Mouse (Mus musculus) cortical plate, adult 2 months (tissue): ENCODE data around the gene H2al1j. TPM values are rescaled to one million over a fixed set of nuclear protein-coding genes. Genes with fewer than 3 reads are reported as not detected.

Experiments used
- H3K27ac ChIP-seq: fragments of 200-500 bp; 2 replicates; pipeline ENCODE4 v1.5.1; 2012; ENCODE audit warnings: low read length, control low read depth, inconsistent platforms; ENCODE audit not compliant: insufficient read depth
- H3K4me1 ChIP-seq: fragments of 200-500 bp; 2 replicates; pipeline ENCODE4 v1.6.1; 2011; ENCODE audit warnings: low read length; ENCODE audit not compliant: control insufficient read depth, insufficient read depth
- H3K4me3 ChIP-seq: fragments of 200-500 bp; 2 replicates; pipeline ENCODE4 v1.5.1; 2011; ENCODE audit warnings: mild to moderate bottlenecking, low read length, control low read depth; ENCODE audit not compliant: insufficient read depth
- CTCF ChIP-seq: fragments of 200-500 bp; IDR thresholded peaks from 2 replicates; pipeline ENCODE4 v1.5.1; 2011; ENCODE audit warnings: mild to moderate bottlenecking, control low read depth, low read length; ENCODE audit not compliant: insufficient read depth; ENCODE audit errors: extremely low read depth
- POLR2A ChIP-seq: fragments of 200-500 bp; IDR thresholded peaks from 2 replicates; pipeline ENCODE4 v1.6.1; 2011; ENCODE audit warnings: mild to moderate bottlenecking, low read length, control low read depth; ENCODE audit not compliant: insufficient read depth; ENCODE audit errors: extremely low read depth
- polyA plus RNA-seq: library from polyadenylated mRNA; depleted of rRNA; stranded (reverse); fragments of >200 nt; gene quantifications from 2 replicates; pipeline ENCODE4 v1.2.3, GENCODE M21; 2012; rRNA removed

Gene H2al1j
- polyA plus RNA-seq, 1 experiment: not detected

- H3K27ac ChIP-seq: peak overlapping the region; percentile 29; the same call in 1 of the 2 replicates
- TF ChIP-seq CTCF (no peak), POLR2A (no peak)
- no peak overlapping the region for H3K4me3 ChIP-seq
- H3K4me1 ChIP-seq: no peaks in the 10 kb centered on the region
Observed at GRCm38 (mm10) chrX:11345762-11346161, 18.1 kb downstream of the H2al1j start.

GRCm38 (mm10) chrX:11346756-11347155, 19.1 kb downstream of the H2al1j start:
- 0 out of 2 replicates have a peak overlapping the region, but pooled peaks have one; percentile 9 for H3K27ac ChIP-seq
- H3K4me3 ChIP-seq: no peak overlapping the region
- no peaks in the 10 kb centered on the region for H3K4me1 ChIP-seq
- TF ChIP-seq POLR2A: no peak
- no peak for TF ChIP-seq CTCF

- Histone ChIP-seq H3K27ac (no peak overlapping the region), H3K4me3 (no peak overlapping the region), H3K4me1 (no peaks in the 10 kb centered on the region)
- TF ChIP-seq POLR2A: no peak
- TF ChIP-seq CTCF: no peak
Observed at GRCm38 (mm10) chrX:11360823-11361222, 33.2 kb downstream of the H2al1j start.

GRCm38 (mm10) chrX:11361261-11361660, 33.6 kb downstream of the H2al1j start:
- no peaks in the 10 kb centered on the region for H3K4me1 ChIP-seq
- TF ChIP-seq POLR2A (no peak), CTCF (no peak)
- H3K27ac ChIP-seq: no peak overlapping the region
- no peak overlapping the region for H3K4me3 ChIP-seq

- TF ChIP-seq POLR2A (no peak), CTCF (no peak)
- no peaks in the 10 kb centered on the region for H3K4me1 ChIP-seq
- H3K4me3 ChIP-seq: no peak overlapping the region
- H3K27ac ChIP-seq: no peak overlapping the region
Observed at GRCm38 (mm10) chrX:11363890-11364289, 36.3 kb downstream of the H2al1j start.

GRCm38 (mm10) chrX:11365151-11365550, 37.5 kb downstream of the H2al1j start:
- no peaks in the 10 kb centered on the region for H3K4me1 ChIP-seq
- no peak overlapping the region for H3K27ac ChIP-seq
- TF ChIP-seq CTCF (no peak), POLR2A (no peak)
- no peak overlapping the region for H3K4me3 ChIP-seq

Other genes with a start within 250 kb of the H2al1j start
- not detected in 2 replicates for gene H2al1a, start 28.6 kb upstream of the H2al1j start, polyA plus RNA-seq
- not detected in 2 replicates for gene H2al1b, start 25.4 kb upstream of the H2al1j start, polyA plus RNA-seq
- gene H2al1c, start 22.2 kb upstream of the H2al1j start, polyA plus RNA-seq: not detected in 2 replicates
- gene H2al1d, start 19.0 kb upstream of the H2al1j start, polyA plus RNA-seq: not detected in 2 replicates
- not detected in 2 replicates for gene H2al1e, start 15.9 kb upstream of the H2al1j start, polyA plus RNA-seq
- not detected in 2 replicates for gene H2al1f, start 12.7 kb upstream of the H2al1j start, polyA plus RNA-seq
- gene H2al1g, start 9.6 kb upstream of the H2al1j start, polyA plus RNA-seq: not detected in 2 replicates
- gene H2al1h, start 6.3 kb upstream of the H2al1j start, polyA plus RNA-seq: not detected in 2 replicates
- not detected in 2 replicates for gene H2al1i, start 3.2 kb upstream of the H2al1j start, polyA plus RNA-seq